Mouse (Mus musculus) kidney, adult 18-20 months (tissue): Measurements from ENCODE around the gene Fam171a2.

Experiments
- DNase-seq: peaks from one replicate; pipeline ENCODE4 v3.0.0; 2021

Fam171a2 gene

DNA sequence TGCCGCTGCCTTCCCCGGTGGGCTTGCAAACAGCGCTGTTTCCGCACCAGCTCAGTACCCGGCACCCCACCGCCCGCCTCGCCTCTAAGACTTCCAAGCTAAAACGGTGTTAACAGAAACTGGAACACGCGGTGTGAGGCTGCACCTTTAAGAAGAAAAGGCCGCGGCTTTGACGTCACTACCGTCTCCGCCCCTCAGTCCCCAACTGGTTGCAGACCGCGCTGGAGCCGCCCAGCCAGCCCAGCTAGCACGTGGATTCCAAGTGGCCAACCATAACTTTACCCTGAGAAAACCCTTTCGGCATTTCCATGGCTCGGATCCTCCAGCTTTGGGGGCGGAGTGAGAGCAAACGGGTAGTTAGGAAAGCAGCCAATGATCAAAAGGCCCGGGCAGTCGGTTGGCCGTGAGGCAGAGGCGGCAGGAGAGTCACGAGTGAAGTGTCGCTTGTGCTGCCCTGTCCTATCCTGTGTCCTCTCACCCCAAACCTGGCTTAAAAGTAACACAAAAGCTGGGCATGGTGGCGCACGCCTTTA, 39.1 kb downstream of the Fam171a2 start:
- DNase-seq, result peak; percentile 97

DNA sequence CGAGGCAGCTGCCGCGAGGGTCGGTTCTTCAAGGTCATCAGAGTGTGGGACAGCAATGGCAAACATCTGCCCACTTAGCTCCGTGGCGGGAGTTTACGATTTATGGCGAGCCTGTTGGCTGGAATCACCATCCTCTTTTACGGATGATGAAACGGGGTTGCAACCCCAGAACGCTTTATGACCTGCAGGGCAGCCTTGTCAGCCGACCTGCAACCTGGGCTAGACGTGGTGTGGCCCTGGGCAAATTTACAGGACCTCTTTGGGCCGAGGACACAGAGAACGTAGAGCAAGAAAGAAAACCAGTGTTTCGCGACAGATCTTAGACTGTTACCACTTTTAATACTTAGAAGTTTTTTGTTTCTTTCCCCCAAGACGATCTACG, 39.7 kb downstream of the Fam171a2 start, which contains the start of gene Slc25a39:
Slc25a39 (minus strand) TSS at position 113 of the 382 bp plus-strand sequence.
- no peak for DNase-seq

DNA sequence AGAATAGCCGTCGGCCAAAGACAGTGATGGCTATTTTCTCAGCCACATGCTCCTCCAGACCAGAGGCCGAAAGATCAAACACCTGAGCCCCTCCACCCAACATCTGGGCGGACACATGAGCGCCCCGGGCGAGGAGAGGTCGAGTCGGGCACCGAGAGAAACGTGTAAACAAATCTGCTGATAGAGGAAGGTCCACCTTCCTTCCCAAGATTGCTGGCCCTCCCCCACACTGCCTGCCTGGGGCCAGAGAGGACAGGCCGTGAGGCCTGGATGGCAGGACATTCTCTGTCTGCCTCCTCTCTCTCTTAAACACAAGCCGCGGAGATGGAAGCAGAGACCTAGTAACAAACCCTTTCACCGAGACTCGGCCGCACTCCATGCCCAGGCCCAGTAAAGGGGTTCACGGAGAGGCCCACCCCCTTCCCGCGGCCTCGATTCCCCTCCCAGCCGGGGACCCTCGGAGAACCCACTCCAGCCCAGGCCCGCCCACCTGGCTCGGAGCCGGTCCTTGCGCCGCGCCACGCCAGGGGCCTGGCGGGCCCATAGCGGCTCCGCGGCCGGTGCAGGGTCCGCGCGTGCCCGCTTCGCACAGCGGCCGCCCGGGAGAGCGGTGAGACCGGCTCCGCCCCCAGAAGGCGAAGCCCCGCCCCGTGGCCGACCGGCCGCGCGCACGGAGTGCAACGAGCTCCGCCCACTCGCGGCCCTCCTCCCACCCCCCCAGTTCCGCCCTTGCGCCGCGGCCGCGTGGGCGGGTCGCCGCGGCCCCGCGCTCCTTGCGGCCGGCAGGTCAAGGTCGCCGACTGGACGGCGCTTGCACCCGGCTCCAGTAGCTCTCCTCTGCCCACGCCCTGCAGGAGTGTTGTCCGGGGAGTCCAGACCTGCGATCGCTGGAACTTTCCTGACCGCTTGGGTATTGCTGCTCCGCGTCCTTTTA, 40.3 kb downstream of the Fam171a2 start:
- peak; percentile 93 for DNase-seq

DNA sequence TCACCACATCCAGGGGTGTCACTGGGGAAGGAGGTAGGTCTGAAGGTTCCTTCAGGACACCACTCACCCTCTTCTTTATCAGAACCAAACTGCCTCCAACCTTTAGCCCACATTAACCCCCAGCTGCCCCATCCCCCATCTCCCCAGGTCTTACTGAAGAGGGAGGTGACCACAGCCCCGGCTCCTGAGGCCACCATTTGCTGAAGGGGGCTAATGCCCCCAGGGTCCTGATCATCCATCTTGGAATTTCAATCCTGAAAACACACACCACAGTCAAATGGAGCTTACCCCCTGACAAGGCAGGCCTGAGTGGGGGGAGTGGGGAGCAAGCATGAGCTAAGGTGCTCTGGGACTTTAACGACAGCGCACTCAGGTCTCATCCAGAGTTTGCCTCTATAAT, 41.1 kb downstream of the Fam171a2 start:
- no peak for DNase-seq

DNA sequence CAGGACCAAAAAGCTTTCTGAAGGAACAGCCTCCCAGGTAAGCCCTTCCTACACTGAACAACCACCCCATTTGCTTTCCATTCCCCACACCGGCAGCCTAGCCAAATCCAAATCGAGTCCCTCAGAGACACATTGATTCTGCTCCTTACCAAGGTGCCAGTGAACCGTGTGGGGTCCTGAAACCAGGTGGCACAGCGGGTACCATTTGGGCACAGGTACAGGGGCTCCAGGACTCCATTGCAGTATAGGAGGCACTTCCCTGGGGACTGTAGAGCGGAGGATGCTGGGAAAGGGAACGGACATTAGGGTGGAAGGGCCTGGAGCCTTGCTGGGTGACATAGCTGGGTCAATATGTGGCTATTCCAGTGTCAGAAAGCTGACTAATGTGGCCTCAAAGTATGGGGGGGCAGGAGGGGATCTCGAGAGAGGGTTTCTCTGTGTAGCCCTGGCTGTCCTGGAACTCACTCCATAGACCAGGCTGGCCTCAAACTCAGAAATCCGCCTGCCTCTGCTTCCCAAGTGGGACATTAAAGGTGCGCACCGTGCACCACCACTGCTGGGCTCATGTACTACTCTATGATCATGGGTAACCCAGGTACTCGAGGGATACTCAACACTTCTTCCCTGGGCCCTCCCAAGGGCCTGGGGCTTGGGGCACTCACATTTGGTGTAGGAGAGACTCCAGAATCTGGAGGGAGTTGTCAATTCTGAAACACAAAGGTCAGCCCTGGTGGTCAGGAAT, 41.8 kb downstream of the Fam171a2 start:
- DNase-seq, result no peak

DNA sequence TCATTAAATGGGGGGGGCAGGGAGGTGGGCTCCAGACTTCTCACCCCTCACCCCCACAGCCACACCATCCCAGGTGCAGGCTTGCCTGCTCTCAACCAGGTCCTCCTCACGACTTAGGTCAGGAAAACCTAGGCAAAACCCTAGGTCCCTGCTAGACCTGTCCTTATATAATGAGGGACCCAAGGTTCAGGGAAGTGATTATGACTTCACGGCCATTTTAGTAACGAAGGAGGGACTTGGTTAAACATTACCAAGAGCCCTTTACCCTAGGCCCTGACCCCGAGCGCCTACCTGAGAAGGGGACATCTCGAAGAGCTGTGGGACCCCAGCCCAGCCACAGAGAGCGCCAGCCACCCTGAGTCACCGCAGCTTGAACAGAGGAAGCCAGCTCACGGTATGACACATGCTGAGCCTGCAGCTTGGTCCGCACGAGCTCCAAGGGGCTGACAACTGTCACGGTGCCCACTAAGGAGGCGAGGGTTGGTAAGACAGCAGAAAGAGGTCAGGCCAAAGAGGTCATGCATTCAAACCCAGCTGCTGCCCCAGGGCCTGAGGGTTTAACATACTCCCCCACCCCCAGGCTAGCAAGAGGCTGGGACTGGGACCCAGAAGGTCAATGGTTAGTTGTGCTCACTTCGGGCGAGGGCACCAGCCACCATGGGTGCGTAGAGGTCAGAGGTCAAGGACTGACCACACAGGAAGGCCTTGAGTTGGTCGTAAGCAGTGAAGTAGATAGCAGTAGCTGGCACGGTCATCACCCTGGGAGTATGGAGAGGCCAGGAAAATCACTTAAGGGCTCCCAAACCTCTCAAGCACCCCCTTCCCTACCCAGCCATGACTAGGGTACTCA, 43.1 kb downstream of the Fam171a2 start:
- DNase-seq, result peak; percentile 43

DNA sequence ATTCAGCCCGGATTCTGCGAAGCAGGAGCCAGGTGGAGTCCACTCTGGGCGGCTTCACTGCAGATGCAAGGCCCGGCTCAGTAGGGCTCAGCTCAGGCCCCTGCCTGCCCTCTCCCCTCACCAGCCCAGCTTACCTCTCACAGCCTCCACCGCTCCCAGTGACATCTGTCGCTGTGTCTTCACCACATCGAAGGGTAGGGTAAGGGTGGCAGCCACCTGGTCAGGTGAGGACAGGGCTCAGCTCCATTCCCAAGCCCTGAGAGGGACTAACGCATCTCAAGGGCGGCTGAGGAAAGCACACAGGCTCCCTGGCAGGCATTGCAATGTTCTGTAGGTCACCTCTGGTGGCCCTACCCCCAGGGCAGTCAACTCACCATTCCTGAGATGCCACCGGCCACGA, 43.8 kb downstream of the Fam171a2 start:
- no peak for DNase-seq

DNA sequence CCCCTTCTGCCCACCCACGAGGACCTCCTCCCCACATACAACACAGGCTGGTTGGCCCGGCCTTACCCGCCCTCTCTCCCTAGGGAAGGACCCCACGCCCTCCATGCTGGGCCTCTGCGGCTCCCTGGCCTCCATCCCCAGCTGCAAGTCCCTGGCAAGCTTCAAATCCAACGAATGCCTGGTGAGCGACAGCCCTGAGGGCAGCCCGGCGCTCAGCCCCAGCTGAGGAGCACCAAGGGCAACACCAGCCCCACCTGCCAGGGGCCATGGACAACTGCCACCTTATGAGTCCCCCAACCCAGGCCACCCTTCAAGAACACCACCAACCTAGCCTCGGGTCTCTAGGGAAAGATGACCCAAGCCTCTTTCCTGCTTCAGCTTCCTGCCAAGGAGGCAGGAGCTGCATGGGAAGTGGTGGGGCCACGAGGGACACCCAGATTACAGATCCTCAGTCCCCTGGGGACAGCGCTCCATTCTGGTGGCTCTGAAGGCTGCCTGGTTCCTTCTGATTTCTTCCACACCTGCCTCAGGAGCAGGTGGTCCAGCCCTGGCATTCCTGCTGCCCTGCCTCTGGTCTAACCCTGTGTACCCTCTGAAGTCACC, 45.5 kb downstream of the Fam171a2 start:
- DNase-seq, result no peak

DNA sequence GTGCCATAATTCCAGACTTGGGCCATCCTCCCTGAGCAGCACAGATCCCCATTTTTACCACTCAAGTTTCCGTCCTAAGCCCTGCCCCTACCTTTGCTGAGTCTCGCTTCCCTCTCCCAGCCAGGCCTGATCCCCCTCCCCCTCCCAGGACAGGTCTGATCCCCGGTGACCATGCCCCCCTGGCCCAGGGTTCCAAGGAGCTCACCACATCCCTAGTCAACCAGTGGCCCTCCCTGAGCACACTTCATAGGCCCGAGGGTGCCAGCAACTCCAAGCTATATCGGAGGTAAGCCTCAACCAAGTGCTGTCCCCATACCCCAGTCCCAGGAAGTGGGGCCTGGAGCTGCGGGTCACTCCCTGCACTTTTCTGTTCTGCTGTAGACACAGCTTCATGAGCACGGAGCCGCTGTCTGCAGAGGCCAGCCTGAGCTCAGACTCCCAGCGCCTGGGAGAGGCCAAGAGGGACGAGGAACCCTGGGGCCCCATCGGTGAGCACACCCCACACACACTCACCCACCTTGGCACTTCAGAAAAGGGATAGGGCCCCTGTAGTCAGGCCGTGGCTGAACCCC, 46.9 kb downstream of the Fam171a2 start:
- no peak for DNase-seq

DNA sequence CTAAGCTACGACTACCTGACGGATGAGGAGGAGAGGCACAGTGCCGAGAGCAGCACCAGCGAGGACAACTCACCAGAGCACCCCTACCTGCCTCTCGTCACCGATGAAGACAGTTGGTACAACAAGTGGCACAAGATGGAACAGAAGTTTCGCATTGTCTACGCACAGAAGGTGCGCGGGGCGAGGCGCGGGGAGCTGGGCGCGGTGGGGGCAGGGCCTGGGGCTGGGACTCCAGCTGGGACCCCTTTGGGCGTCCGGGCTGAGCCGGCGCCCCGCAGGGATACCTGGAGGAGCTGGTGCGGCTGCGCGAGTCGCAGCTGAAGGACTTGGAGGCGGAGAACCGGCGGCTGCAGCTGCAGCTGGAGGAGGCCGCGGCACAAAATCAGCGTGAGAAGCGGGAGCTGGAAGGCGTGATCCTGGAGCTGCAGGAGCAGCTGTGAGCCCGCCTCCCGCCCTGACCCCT, 47.8 kb downstream of the Fam171a2 start:
- no peak for DNase-seq

DNA sequence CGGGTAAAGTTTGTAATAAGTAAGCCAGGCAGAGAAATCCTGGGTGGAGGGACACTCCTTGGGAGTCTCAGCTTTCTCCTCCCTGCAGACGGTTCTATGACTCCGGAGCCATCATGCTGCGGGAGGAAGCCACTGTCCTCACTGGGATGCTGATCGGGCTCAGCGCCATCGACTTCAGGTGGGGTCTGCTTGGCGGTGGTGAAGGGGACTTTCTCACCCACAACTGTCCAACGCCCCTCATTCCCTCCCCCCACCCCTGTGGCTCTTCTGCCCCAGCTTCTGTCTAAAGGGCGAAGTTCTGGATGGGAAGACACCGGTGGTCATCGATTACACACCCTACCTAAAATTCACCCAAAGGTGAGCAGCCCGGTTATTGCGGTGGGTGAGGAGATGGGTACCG, 48.4 kb downstream of the Fam171a2 start:
- DNase-seq, result no peak

DNA sequence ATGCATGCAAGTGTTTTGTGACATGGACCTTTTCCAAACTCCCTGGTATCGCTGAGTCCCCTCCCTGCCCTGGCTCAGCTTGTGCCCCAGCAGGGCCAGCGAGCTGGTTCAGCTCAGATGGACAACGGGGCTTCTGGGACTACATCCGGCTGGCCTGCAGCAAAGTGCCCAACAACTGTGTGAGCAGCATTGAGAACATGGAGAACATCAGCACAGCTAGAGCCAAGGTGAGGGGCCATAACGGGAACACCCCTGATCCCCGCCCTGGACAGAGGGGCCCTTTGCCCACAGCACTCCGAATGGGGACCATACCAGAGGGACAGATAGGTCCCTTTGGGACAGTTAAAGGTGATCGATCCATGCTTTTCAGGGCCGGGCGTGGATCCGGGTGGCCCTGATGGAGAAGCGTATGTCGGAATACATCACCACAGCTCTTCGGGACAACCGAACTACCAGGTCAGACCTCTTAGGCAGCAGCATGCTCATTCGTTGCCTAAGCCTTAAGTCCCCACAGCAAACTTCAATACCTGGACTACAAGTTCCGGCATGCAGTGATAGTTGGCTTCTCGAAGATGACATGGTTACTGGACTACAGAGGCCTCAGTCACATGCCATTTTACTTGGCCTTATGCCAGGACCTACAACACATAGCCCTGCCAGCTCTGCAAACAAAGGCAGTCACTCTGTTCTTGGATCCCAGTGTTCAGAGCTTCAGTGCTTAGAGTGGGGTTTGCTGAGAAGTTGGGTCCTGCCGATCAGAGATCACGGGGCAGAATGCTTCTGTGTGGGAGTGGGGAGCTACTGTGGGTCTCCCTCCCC, 49.3 kb downstream of the Fam171a2 start:
- no peak for DNase-seq

DNA sequence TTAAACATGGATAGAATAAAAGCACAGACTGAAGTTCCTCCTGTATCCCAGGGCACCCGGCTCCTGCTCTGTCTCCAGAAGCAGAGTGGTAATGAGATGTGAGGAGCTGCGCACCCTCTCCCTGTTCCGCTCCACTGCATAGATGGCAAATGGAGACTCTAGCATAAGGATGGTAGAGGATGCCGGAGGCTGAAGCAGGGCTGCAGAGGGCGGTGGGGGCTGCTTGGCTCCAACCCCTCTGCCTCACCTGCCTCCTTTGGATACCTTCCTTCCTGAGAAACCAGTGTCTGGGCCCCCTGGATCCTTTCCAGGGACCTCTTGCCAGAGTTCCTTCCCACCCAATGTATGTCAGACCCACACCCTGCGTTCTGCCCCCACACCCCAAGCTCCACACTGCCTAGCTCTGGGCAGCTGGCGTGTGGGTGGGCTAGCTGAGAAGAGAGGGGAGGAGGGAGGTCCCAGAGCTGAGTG, 50.8 kb downstream of the Fam171a2 start:
- no peak for DNase-seq

DNA sequence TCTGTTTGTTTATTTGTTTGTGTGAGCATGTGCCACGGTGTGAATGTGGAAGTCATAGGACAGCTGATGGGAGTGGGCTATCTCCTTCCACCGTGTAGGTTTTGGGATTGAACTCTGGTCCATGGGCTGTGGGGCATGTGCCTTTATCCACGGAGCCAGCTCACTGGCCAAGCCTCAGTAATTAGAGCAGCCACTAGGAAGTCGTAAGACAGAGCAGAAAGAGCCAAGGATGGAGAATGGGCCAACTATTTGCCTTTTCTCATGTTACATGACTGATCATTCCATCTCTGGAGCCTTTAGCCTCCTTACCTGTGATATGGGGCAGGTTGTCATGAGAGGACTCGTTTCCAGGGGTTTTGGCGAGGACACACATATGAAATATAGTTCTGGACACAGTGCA, 51.2 kb downstream of the Fam171a2 start:
- DNase-seq, result no peak

DNA sequence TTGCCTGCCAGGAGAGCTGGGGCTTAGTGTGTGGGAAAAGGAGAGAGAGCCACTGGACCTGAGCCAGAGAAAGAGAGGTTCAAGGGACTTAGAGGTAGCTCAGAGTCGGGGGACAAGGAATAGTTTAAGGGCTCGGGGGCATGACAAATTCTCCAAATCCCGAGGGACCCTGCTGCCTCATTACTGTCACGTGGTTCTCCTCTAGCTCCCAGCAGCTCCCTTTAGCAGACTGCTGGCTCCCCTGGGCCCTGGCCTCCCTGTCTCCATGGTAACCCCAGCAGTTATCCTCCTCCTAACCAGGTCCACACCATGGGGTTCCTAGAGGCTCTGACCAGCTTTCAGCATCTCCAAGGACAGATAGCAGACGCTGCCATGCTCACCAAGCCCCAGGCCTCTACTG, 52.2 kb downstream of the Fam171a2 start:
- no peak for DNase-seq

DNA sequence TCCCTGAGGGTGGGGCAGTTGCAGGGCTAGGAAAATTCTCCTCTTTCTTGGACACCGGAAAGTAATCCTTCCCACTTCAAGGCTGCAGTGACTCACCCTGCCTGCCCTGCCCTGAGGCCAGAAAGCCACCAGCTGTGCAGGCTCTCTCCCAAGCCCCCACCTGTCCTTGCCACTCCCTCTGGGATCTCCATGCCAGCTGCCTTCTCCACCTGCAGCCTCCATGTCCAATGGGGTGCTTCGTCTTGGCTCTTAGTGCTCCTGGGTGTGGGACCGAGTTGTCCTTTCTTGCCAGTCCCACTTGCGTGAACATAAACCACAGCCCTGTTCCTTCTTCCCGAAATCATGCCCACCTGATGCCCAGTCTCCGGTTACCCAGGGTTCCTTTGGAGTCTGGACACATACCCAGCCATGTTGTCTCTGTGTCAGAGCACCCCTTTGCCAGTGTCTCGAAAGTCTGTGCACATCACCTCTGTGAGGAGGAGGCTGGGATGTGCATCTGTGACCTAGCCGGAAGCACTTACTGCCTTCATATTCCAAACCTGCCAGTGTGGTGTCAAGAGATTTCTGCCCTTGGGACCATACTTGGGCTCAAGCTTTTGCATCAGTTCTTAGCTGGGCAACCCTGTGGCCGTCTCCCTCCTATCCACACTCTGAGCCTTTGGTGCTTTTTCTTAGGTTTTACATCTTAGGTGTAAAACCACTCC, 52.9 kb downstream of the Fam171a2 start:
- no peak for DNase-seq

DNA sequence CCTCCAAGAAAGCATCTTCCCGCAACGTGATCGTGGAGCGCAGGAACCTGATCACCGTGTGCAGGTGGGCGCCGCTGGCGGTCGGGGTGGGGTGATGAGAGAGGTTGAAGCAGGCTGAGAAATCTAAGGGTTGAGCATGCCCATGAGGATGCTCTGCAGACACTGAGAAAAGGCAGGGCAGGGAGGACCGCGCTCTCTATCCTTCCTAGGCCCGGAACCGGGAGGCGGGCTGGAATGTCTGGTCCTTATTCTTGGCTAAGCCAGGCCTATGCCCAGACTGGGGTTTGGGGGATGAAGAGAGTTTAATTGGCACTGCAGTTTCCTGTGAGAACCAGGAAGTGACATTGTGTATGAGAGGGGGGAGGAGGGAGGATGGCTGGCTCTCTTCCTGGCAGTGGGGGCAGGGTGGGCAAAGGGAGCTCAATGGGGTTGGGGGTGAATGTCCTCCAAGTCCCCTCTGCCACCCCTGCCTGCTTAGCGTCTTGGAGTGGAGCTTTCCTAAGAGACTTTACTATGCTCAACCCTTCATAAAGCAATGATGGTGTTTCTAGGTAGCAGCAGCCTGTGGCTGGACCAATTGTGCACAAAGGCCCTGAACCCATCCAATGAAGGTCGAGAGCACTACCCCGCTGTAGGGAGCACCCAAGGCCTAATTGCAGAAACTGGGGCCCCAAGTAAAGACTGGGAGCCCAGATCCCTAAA, 53.6 kb downstream of the Fam171a2 start:
- no peak for DNase-seq

DNA sequence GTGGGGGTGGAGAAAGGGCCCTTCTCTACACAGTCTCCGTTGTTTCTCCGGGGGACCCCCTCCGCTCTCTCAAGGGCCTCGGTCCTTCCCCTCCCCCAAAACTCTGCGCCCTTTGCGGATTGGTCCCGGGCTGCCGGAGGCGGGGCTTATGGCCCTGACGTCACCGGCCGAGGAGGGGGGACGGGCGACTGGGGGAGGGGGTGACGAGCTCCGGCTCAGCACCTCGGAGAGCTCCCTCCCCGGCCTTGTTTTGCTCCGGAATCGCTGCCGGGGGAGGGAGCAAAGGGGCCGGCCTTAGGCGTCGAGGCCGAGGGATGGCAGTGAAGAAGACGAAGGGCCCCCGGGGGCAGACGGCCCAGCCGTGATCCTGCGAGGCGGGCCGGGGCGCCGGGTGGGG, 54.2 kb downstream of the Fam171a2 start, which contains the start of gene Rundc3a:
Rundc3a (plus strand) TSS at position 166 of the 397 bp plus-strand sequence.
- peak; percentile 75 for DNase-seq
